ENCODE assay signal across 22 mouse cellular contexts in genomic region chr2:44313573-44313972, GRCm38 (mm10).
DNase-seq lines count a peak whose midpoint lies in the region; ATAC-seq and TF ChIP-seq lines count a peak whose summit lies in the region.
"Had no signal": no experiment of that assay in that cellular context is flagged by ENCODE, and none has a peak within 500 bp of the region (broad histone marks: within the 10 kb centered on the region; RNA-seq: fewer than 3 reads in every experiment).

No protein-coding gene starts in this region.

- H3K36me3 ChIP-seq in G1E (replicated peaks): no peaks in the 10 kb centered on the region
- H3K36me3 ChIP-seq in liver, embryonic 12.5 days: no peaks in the 10 kb centered on the region
- H3K36me3 ChIP-seq in kidney, embryonic 15.5 days: no peaks in the 10 kb centered on the region
- H3K36me3 ChIP-seq: hindbrain, embryonic 10.5 days; limb, embryonic 13.5 days; midbrain, embryonic 12.5 days had no signal

- H3K9me3 ChIP-seq in G1E (replicated peaks): no peaks in the 10 kb centered on the region
- no peaks in the 10 kb centered on the region for H3K9me3 ChIP-seq in liver, embryonic 12.5 days (replicated peaks)
- no peaks in the 10 kb centered on the region for H3K9me3 ChIP-seq in kidney, embryonic 15.5 days (replicated peaks)
- H3K9me3 ChIP-seq: forebrain, embryonic 13.5 days; hindbrain, embryonic 10.5 days; limb, embryonic 13.5 days; midbrain, embryonic 12.5 days had no signal

- no peak overlapping the region for H3K4me2 ChIP-seq in liver, embryonic 12.5 days
- H3K4me2 ChIP-seq in kidney, embryonic 15.5 days: no peak overlapping the region
- H3K4me2 ChIP-seq: forebrain, embryonic 13.5 days; heart, embryonic 11.5 days; limb, embryonic 13.5 days; lung, embryonic 14.5 days; midbrain, embryonic 12.5 days had no signal

- TF ChIP-seq CTCF in G1E (IDR thresholded peaks at IDR 0.05; ENCODE audit: low read depth, low read length): no peak
- TF ChIP-seq CTCF in bone marrow macrophage, adult 2 months (IDR thresholded peaks at IDR 0.05; ENCODE audit: low read depth, low read length): no peak

- H3K27me3 ChIP-seq in G1E (ENCODE audit: insufficient read depth, low read length): no peaks in the 10 kb centered on the region
- H3K27me3 ChIP-seq in liver, embryonic 12.5 days (replicated peaks): no peaks in the 10 kb centered on the region
- H3K27me3 ChIP-seq in kidney, embryonic 15.5 days: no peaks in the 10 kb centered on the region
- H3K27me3 ChIP-seq: forebrain, embryonic 13.5 days; limb, embryonic 13.5 days; midbrain, embryonic 12.5 days had no signal

- no peak for DNase-seq in G1E (ENCODE audit: low spot score)
- DNase-seq in kidney, postnatal 36 days: no peak
- DNase-seq: adrenal gland, postnatal 25 days; cerebellum, adult 2 months; cerebellum, postnatal 25 days; embryo, embryonic 11 days; heart, adult 11 months; kidney, postnatal 4 days; lung, embryonic 14.5 days; lung, postnatal 36 days had no signal

- peaks cover 5% of the 10 kb centered on the region for H3K4me1 ChIP-seq in G1E (ENCODE audit: insufficient read depth, low read depth, low read length)
- peaks cover 4% of the 10 kb centered on the region for H3K4me1 ChIP-seq in bone marrow macrophage, adult 2 months (ENCODE audit: control insufficient read depth, insufficient read depth, low read length)
- H3K4me1 ChIP-seq in liver, embryonic 12.5 days: peaks cover 15% of the 10 kb centered on the region
- H3K4me1 ChIP-seq in kidney, embryonic 15.5 days: peaks cover 9% of the 10 kb centered on the region; the same call in 1 of the 2 replicates

- WGBS in liver, embryonic 12.5 days (ENCODE audit: insufficient replicate concordance): 16% methylated on average over 3 of the region's 3 CpGs
- 76% methylated on average over 3 of the region's 3 CpGs for WGBS in kidney, embryonic 15.5 days

- TF ChIP-seq POLR2A in bone marrow macrophage, adult 2 months (IDR thresholded peaks at IDR 0.05; ENCODE audit: borderline replicate concordance, low read depth, low read length): no peak

- peak; percentile 69 for ATAC-seq in G1E (ENCODE audit: extremely low read depth, insufficient number of reproducible peaks, low FRiP score, poor library complexity, severe bottlenecking)
- ATAC-seq in liver, embryonic 12.5 days: peak; percentile 91
- peak; percentile 88 for ATAC-seq in megakaryocyte progenitor cell, adult 5-6 weeks (replicated peaks; ENCODE audit: poor library complexity)
- no peak for ATAC-seq in cerebellum, adult (ENCODE audit: insufficient number of reproducible peaks, low FRiP score, low TSS enrichment)
- no peak for ATAC-seq in kidney, embryonic 15.5 days (replicated peaks; ENCODE audit: low FRiP score)
- ATAC-seq: forebrain, embryonic 13.5 days; hindbrain, embryonic 16.5 days; intestine, postnatal 0 days had no signal

- H3K4me3 ChIP-seq in G1E (ENCODE audit: low read depth, low read length): no peak overlapping the region
- H3K4me3 ChIP-seq in bone marrow macrophage, adult 2 months (ENCODE audit: insufficient read depth, low read length): no peak overlapping the region
- H3K4me3 ChIP-seq in liver, embryonic 12.5 days: no peak overlapping the region
- no peak overlapping the region for H3K4me3 ChIP-seq in kidney, embryonic 15.5 days (replicated peaks)
- H3K4me3 ChIP-seq: forebrain, embryonic 13.5 days; hindbrain, embryonic 10.5 days; limb, embryonic 13.5 days; midbrain, embryonic 12.5 days had no signal

- peak overlapping the region; percentile 21 for H3K27ac ChIP-seq in bone marrow macrophage, adult 2 months (ENCODE audit: insufficient read depth, low read depth, low read length)
- H3K27ac ChIP-seq in liver, embryonic 12.5 days: peak overlapping the region; percentile 60
- no peak overlapping the region for H3K27ac ChIP-seq in kidney, embryonic 15.5 days
- H3K27ac ChIP-seq: forebrain, embryonic 13.5 days; hindbrain, embryonic 10.5 days; limb, embryonic 13.5 days; midbrain, embryonic 12.5 days had no signal

- H3K9ac ChIP-seq in liver, embryonic 12.5 days: no peak overlapping the region
- H3K9ac ChIP-seq in kidney, embryonic 15.5 days: no peak overlapping the region
- H3K9ac ChIP-seq: forebrain, embryonic 13.5 days; limb, embryonic 13.5 days; lung, embryonic 14.5 days; midbrain, embryonic 12.5 days had no signal

Comparison
In these comparisons a context has a peak if more than half of its experiments do, and no peak if none do; other contexts are left out.
1. ATAC-seq: peak in G1E (single experiment), liver, embryonic 12.5 days (single experiment) and megakaryocyte progenitor cell, adult 5-6 weeks (single experiment); none in cerebellum, adult (single experiment) and kidney, embryonic 15.5 days (single experiment).